Mouse (Mus musculus): ENCODE results near the gene Ggct. TPM values are rescaled to one million over a fixed set of nuclear protein-coding genes. Genes with fewer than 3 reads are reported as not detected.

The Ggct gene
- 6.9 and 7.4 TPM in 2 replicates for polyA plus RNA-seq (2016; fragmentation: Nextera tagmentation; extraction: Ambion mirVana)

- H3K4me3 ChIP-seq, result peak within 1 kb of the TSS; percentile 64
- H3K27me3 ChIP-seq (replicated peaks), result no peaks in the 10 kb centered on the region
- peaks cover 24% of the 10 kb centered on the region for H3K4me1 ChIP-seq
- peak within 1 kb of the TSS; percentile 98 for H3K4me2 ChIP-seq
- ATAC-seq, result peak; percentile 99
- H3K9me3 ChIP-seq (replicated peaks), result no peaks in the 10 kb centered on the region
- peak within 1 kb of the TSS; percentile 67 for H3K9ac ChIP-seq
- WGBS (ENCODE audit: insufficient replicate concordance), result under 1% methylated on average over 41 of the region's 41 CpGs
- no peaks in the 10 kb centered on the region for H3K36me3 ChIP-seq
- H3K27ac ChIP-seq, result no peak within 1 kb of the TSS; the same call in 1 of the 2 replicates
Observed at GRCm38 (mm10) chr6:54992734-54993260, at the start of gene Ggct. TSS of gene Ggct (minus strand) at chr6:54992950.

GRCm38 (mm10) chr6:55040031-55040430, 47.3 kb upstream of the Ggct start:
- peak overlapping the region; percentile 44 for H3K9ac ChIP-seq
- 73% methylated on average over 1 of the region's 1 CpGs for WGBS (ENCODE audit: insufficient replicate concordance)
- H3K4me2 ChIP-seq, result peak overlapping the region; percentile 72
- no peaks in the 10 kb centered on the region for H3K27me3 ChIP-seq (replicated peaks)
- H3K27ac ChIP-seq, result no peak overlapping the region
- H3K9me3 ChIP-seq (replicated peaks), result no peaks in the 10 kb centered on the region
- peaks cover 8% of the 10 kb centered on the region for H3K36me3 ChIP-seq
- H3K4me1 ChIP-seq, result peaks cover 40% of the 10 kb centered on the region
- no peak for ATAC-seq
- peak overlapping the region; percentile 97; the same call in 1 of the 2 replicates for H3K4me3 ChIP-seq

- Histone ChIP-seq H3K4me2 (peak overlapping the region; percentile 72), H3K4me1 (peaks cover 40% of the 10 kb centered on the region), H3K9me3 (replicated peaks) (0 out of 2 replicates have a peak, but pooled peaks cover 3% of the 10 kb centered on the region), H3K36me3 (peaks cover 8% of the 10 kb centered on the region), H3K27me3 (replicated peaks) (no peaks in the 10 kb centered on the region), H3K27ac (no peak overlapping the region), H3K4me3 (peak overlapping the region; percentile 97), H3K9ac (peak overlapping the region; percentile 98)
- ATAC-seq, result no peak
- WGBS (ENCODE audit: insufficient replicate concordance), result 68% methylated on average over 6 of the region's 6 CpGs
Observed at GRCm38 (mm10) chr6:55039446-55039783, 46.7 kb upstream of the Ggct start.

GRCm38 (mm10) chr6:55038671-55039445, 46.1 kb upstream of the Ggct start:
- Histone ChIP-seq H3K36me3 (peaks cover 8% of the 10 kb centered on the region), H3K4me3 (peak overlapping the region; percentile 97), H3K9me3 (replicated peaks) (0 out of 2 replicates have a peak, but pooled peaks cover 3% of the 10 kb centered on the region), H3K4me2 (peak overlapping the region; percentile 72), H3K27me3 (replicated peaks) (no peaks in the 10 kb centered on the region), H3K9ac (peak overlapping the region; percentile 98), H3K27ac (peak overlapping the region; percentile 98), H3K4me1 (peaks cover 40% of the 10 kb centered on the region)
- peak; percentile 69 for ATAC-seq
- 2% methylated on average over 12 of the region's 12 CpGs for WGBS (ENCODE audit: insufficient replicate concordance)

- under 1% methylated on average over 87 of the region's 87 CpGs for WGBS (ENCODE audit: insufficient replicate concordance)
- 0 out of 2 replicates have a peak, but pooled peaks cover 3% of the 10 kb centered on the region for H3K9me3 ChIP-seq (replicated peaks)
- H3K36me3 ChIP-seq, result peaks cover 8% of the 10 kb centered on the region
Observed at GRCm38 (mm10) chr6:55037799-55038670, 45.3 kb upstream of the Ggct start, which contains the start of gene Gars. TSS of gene Gars (plus strand) at chr6:55038007.

GRCm38 (mm10) chr6:55036731-55037130, 44.0 kb upstream of the Ggct start:
- no peak overlapping the region for H3K4me3 ChIP-seq
- H3K4me2 ChIP-seq, result peak overlapping the region; percentile 72; the same call in 1 of the 2 replicates
- peaks cover 5% of the 10 kb centered on the region; the same call in 1 of the 2 replicates for H3K27me3 ChIP-seq (replicated peaks)
- 79% methylated on average over 4 of the region's 4 CpGs for WGBS (ENCODE audit: insufficient replicate concordance)
- H3K36me3 ChIP-seq, result peaks cover 7% of the 10 kb centered on the region
- H3K9ac ChIP-seq, result no peak overlapping the region
- no peak for ATAC-seq
- peaks cover 28% of the 10 kb centered on the region for H3K4me1 ChIP-seq
- 0 out of 2 replicates have a peak, but pooled peaks cover 3% of the 10 kb centered on the region for H3K9me3 ChIP-seq (replicated peaks)
- H3K27ac ChIP-seq, result no peak overlapping the region

More at GRCm38 (mm10) chr6:55037799-55038670, 45.3 kb upstream of the Ggct start, which contains the start of gene Gars:
- H3K4me1 ChIP-seq, result peaks cover 38% of the 10 kb centered on the region
- peak within 1 kb of the TSS; percentile 98 for H3K9ac ChIP-seq
- peak within 1 kb of the TSS; percentile 97 for H3K4me3 ChIP-seq
- peak within 1 kb of the TSS; percentile 98 for H3K27ac ChIP-seq
- H3K4me2 ChIP-seq, result peak within 1 kb of the TSS; percentile 72
- peaks cover 5% of the 10 kb centered on the region; the same call in 1 of the 2 replicates for H3K27me3 ChIP-seq (replicated peaks)
- ATAC-seq, result peak; percentile 94

- no peak overlapping the region for H3K4me3 ChIP-seq
- H3K9me3 ChIP-seq (replicated peaks), result no peaks in the 10 kb centered on the region
- no peak overlapping the region for H3K27ac ChIP-seq
- no peaks in the 10 kb centered on the region for H3K4me1 ChIP-seq
- no peak overlapping the region for H3K4me2 ChIP-seq
- H3K27me3 ChIP-seq (replicated peaks), result no peaks in the 10 kb centered on the region
- no peak overlapping the region for H3K9ac ChIP-seq
- WGBS (ENCODE audit: insufficient replicate concordance), result 63% methylated on average over 2 of the region's 2 CpGs
- H3K36me3 ChIP-seq, result no peaks in the 10 kb centered on the region
- ATAC-seq, result no peak
Observed at GRCm38 (mm10) chr6:55027642-55028041, 34.9 kb upstream of the Ggct start.

GRCm38 (mm10) chr6:55021806-55022205, 29.1 kb upstream of the Ggct start:
- WGBS (ENCODE audit: insufficient replicate concordance), result 74% methylated on average over 7 of the region's 7 CpGs
- Histone ChIP-seq H3K4me1 (peaks cover 5% of the 10 kb centered on the region), H3K27ac (no peak overlapping the region), H3K4me3 (no peak overlapping the region), H3K27me3 (replicated peaks) (peaks cover 13% of the 10 kb centered on the region; the same call in 1 of the 2 replicates), H3K36me3 (no peaks in the 10 kb centered on the region), H3K4me2 (no peak overlapping the region), H3K9me3 (replicated peaks) (no peaks in the 10 kb centered on the region), H3K9ac (no peak overlapping the region)
- ATAC-seq, result no peak

GRCm38 (mm10) chr6:55018417-55018816, 25.7 kb upstream of the Ggct start:
- Histone ChIP-seq H3K27ac (no peak overlapping the region), H3K4me1 (peaks cover 11% of the 10 kb centered on the region), H3K4me2 (no peak overlapping the region), H3K9me3 (replicated peaks) (no peaks in the 10 kb centered on the region), H3K36me3 (no peaks in the 10 kb centered on the region), H3K4me3 (no peak overlapping the region), H3K9ac (no peak overlapping the region), H3K27me3 (replicated peaks) (peaks cover 13% of the 10 kb centered on the region; the same call in 1 of the 2 replicates)
- 57% methylated on average over 2 of the region's 2 CpGs for WGBS (ENCODE audit: insufficient replicate concordance)
- no peak for ATAC-seq

- Histone ChIP-seq H3K4me2 (peak overlapping the region; percentile 37; the same call in 1 of the 2 replicates), H3K4me3 (no peak overlapping the region), H3K4me1 (peaks cover 11% of the 10 kb centered on the region), H3K27me3 (replicated peaks) (peaks cover 13% of the 10 kb centered on the region; the same call in 1 of the 2 replicates), H3K36me3 (no peaks in the 10 kb centered on the region), H3K27ac (no peak overlapping the region), H3K9me3 (replicated peaks) (no peaks in the 10 kb centered on the region), H3K9ac (no peak overlapping the region)
- WGBS (ENCODE audit: insufficient replicate concordance), result 21% methylated on average over 15 of the region's 15 CpGs
- no peak for ATAC-seq
Observed at GRCm38 (mm10) chr6:55016710-55017583, 24.2 kb upstream of the Ggct start.
